Mouse (Mus musculus) olfactory bulb, adult 2 months (tissue): Measurements from ENCODE around the gene Hspe1. TPM values are rescaled to one million over a fixed set of nuclear protein-coding genes. Genes with fewer than 3 reads are reported as not detected.

Experiments
- H3K27ac ChIP-seq: fragments of 200-500 bp; 2 replicates; pipeline ENCODE4 v1.5.1; 2012; ENCODE audit warnings: low read depth, low read length; ENCODE audit not compliant: insufficient read depth
- H3K4me1 ChIP-seq: fragments of 200-500 bp; 2 replicates; pipeline ENCODE4 v1.6.1; 2012; ENCODE audit warnings: low read length; ENCODE audit not compliant: control insufficient read depth, insufficient read depth
- H3K4me3 ChIP-seq: fragments of 200-500 bp; 2 replicates; pipeline ENCODE4 v1.5.1; 2012; ENCODE audit warnings: mild to moderate bottlenecking, low read depth, low read length, moderate library complexity; ENCODE audit not compliant: insufficient read depth
- CTCF ChIP-seq: fragments of 200-500 bp; IDR thresholded peaks from 2 replicates; pipeline ENCODE4 v1.5.1; 2012; ENCODE audit warnings: low read depth, mild to moderate bottlenecking, low read length, moderate library complexity; ENCODE audit not compliant: insufficient read depth
- POLR2A ChIP-seq: fragments of 200-500 bp; IDR thresholded peaks from 2 replicates; pipeline ENCODE4 v1.6.1; 2012; ENCODE audit warnings: mild to moderate bottlenecking, low read depth, low read length, moderate library complexity; ENCODE audit not compliant: insufficient read depth
- WGBS: fragments of 180-500 bp; shearing (Covaris S2); methylation state at CpG from one replicate; pipeline ENCODE4 v1.1.7; 2018; 5-methylcytosine and 5-hydroxymethylcytosine counted together
- polyA plus RNA-seq: library from polyadenylated mRNA; stranded (reverse); fragments of >200 nt; gene quantifications from 2 replicates; pipeline ENCODE4 v1.2.4, GENCODE M21; 2012; ENCODE audit warnings: low replicate concordance; ENCODE audit not compliant: missing spikeins, insufficient read depth, insufficient read length

Gene Hspe1
- polyA plus RNA-seq, 1 experiment: not detected

- TF ChIP-seq POLR2A: no peak
- Histone ChIP-seq H3K4me1 (no peaks in the 10 kb centered on the region), H3K27ac (no peak overlapping the region), H3K4me3 (no peak overlapping the region)
- whole genome bisulfite sequencing: 90% methylated on average over 2 of the region's 2 CpGs
Observed at GRCm38 (mm10) chr1:55076849-55077516, 10.9 kb upstream of the Hspe1 start.

- TF ChIP-seq POLR2A (no peak), CTCF (no peak)
- no peaks in the 10 kb centered on the region for H3K4me1 ChIP-seq
- no peak overlapping the region for H3K4me3 ChIP-seq
- WGBS: 88% methylated on average over 4 of the region's 4 CpGs
- no peak overlapping the region for H3K27ac ChIP-seq
Observed at GRCm38 (mm10) chr1:55079677-55080076, 8.3 kb upstream of the Hspe1 start.

DNA sequence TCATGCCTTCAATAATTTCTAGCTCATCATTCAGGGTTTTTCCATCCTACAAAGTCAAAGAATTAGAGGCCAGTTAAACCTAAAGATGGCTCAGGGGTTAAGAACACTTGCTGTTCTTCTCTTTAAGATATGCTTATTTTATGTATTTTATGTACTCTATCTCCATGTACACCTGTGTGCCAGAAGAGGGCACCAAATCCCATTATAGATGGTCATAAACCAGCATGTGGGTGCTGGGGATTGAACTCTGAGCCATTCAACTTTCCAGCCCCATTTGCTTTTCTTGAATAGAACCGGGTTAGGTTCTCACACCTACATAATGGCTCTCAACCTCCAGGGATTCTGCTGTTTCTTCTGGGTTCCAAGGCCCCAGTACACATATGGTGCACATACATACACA lies 5.8 kb upstream of the Hspe1 start:
- WGBS: 69% methylated on average over 1 of the region's 1 CpGs
- no peak for TF ChIP-seq POLR2A
- no peak for TF ChIP-seq CTCF
- H3K4me1 ChIP-seq: peaks cover 4% of the 10 kb centered on the region
- no peak overlapping the region for H3K4me3 ChIP-seq
- no peak overlapping the region for H3K27ac ChIP-seq

DNA sequence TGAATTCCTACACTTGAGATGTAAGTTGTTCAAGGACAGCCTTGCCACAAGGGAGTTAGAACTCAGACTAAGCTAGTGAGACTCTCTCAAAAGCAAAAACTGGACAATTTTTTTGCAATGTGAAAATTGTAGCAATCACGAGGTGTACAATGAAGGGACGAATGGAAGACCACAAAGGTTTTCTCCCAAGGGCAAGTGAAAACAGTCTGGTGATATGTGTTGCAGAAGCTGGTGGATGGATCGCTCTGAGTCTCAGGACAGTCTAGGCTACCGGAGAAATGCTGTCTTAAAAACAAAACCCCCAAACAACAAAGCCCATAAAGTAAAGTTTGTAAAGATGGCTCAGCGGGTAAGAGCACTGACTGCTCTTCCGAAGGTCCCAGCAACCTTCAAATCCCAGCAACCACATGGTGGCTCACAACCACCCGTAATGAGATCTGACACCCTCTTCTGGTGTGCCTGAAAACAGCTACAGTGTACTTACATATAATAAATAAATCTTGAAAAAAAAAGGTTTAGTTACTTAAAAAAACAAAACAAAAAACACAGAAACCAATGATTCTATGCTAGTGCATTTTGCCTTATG lies 2.1 kb upstream of the Hspe1 start:
- no peak overlapping the region for H3K4me3 ChIP-seq
- no peak overlapping the region for H3K27ac ChIP-seq
- H3K4me1 ChIP-seq: peaks cover 4% of the 10 kb centered on the region
- TF ChIP-seq CTCF (no peak), POLR2A (no peak)
- WGBS: 47% methylated on average over 7 of the region's 7 CpGs

- H3K4me3 ChIP-seq: peak overlapping the region; percentile 95
- under 1% methylated on average over 13 of the region's 13 CpGs for WGBS
- TF ChIP-seq POLR2A (no peak), CTCF (no peak)
- H3K4me1 ChIP-seq: peaks cover 4% of the 10 kb centered on the region
- H3K27ac ChIP-seq: peak overlapping the region; percentile 82; the same call in 1 of the 2 replicates
Observed at GRCm38 (mm10) chr1:55086868-55087400, 998 bp upstream of the Hspe1 start.

DNA sequence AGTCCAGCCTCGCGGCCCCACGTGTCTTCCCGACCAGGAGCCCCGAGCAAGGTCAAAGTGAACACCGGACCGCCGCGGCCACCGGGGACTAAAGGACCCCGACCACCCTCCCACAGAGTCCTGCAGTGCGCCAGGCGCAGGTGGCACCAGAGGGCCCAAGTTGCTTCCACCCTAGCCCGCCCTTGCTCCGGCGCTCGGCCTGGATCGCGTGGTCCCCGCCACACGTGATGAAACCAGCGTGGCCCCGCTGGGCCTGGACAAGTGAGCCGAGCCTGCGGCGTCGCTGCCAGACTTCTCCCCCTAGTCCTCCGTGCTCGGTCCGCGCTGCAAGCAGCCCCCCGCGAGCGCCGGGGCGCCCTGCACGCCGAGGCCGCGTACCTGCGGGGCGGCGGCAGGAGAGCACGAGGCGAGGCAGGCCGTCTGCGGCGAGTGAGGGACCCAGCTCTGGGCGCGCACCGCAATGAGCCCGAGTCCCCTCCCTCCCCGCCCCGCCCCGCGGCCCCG lies 479 bp upstream of the Hspe1 start:
- H3K4me1 ChIP-seq: peaks cover 4% of the 10 kb centered on the region
- peak overlapping the region; percentile 95 for H3K4me3 ChIP-seq
- under 1% methylated on average over 56 of the region's 57 CpGs for WGBS
- H3K27ac ChIP-seq: peak overlapping the region; percentile 82
- peak; percentile 66 for TF ChIP-seq POLR2A
- no peak for TF ChIP-seq CTCF

DNA sequence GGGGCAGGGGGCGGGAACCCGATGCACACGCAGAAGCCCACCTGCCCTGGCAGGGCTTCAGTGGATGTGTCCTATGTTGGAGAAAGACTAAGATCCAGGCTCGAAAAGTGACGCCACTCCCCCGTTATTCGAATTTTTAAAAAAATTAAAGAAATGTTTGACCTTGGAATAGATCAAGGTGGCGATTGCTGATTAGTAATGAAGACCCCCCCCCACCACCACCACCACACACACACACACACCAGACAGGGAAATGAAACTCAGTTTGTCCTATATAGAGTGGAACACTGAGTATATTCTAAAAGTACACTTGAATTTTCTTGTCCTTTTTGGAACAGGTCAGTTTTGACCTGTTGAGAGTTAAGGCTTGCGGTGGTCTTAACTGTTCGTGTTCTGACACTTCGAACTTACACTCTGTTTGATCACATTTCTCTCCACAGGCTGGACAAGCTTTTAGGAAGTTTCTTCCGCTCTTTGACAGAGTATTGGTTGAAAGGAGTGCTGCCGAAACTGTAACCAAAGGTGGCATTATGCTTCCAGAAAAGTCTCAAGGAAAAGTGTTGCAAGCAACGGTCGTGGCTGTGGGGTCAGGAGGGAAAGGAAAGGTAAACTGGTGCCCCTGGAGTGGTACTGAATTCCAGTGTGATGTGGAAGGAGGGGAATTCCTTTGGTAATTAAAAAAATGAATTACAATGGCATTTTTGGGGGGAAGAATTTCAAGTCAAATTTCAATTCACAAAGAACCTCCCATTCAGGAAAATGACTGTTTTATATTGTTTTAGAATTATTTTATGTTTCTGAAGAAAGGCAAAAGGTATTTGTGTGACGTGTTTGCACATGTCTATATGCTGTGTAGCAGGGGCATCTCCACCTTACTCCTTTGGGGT lies 922 bp downstream of the Hspe1 start:
- WGBS: 5% methylated on average over 16 of the region's 16 CpGs
- H3K27ac ChIP-seq: peak overlapping the region; percentile 40
- TF ChIP-seq POLR2A (no peak), CTCF (no peak)
- peaks cover 4% of the 10 kb centered on the region for H3K4me1 ChIP-seq
- H3K4me3 ChIP-seq: peak overlapping the region; percentile 95

DNA sequence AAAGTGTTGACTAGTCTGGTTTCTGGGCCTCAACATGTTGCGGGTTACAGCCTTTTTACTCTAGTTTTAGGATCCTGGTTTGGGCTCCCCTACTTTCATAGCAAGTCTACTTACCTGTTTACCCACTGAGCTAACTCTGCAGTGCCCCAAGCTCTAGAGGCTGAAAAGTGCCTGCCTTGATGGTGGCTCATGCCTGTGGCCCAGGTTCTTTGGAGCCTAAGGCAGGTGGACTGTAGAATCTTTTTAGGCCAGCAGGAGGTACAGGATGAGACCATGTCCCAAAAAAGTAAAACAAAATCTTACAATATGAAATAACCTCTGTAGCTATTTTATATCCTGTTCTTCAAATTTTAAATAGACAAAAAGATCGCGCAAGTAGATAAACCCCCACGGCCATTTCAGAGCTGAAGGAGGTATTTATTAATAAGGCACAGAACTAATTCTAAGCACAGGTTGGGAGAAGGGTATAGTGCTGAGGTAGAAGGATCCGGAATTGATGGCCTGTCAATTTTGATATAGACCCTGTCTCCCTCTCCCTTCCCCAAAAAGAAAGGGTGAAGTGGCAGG lies 1.6 kb downstream of the Hspe1 start:
- Histone ChIP-seq H3K4me3 (no peak overlapping the region), H3K4me1 (peaks cover 4% of the 10 kb centered on the region), H3K27ac (no peak overlapping the region)
- TF ChIP-seq POLR2A (no peak), CTCF (no peak)
- WGBS: 88% methylated on average over 5 of the region's 5 CpGs
